Mouse (Mus musculus) embryo, embryonic 10 days (tissue): ENCODE data around the gene Vps8.
A peak's percentile ranks its signal among the peaks of the same experiment; 100 is the strongest.
"Not testable (repeated sequence)": the region's sequence is repeated elsewhere in the genome, so short reads cannot be mapped to it uniquely, and the experiment has no call there.

Source experiments
- DNase-seq: peaks from one replicate; pipeline ENCODE4 v3.0.0-alpha.2; 2015; ENCODE audit warnings: low spot score

The Vps8 gene

DNA sequence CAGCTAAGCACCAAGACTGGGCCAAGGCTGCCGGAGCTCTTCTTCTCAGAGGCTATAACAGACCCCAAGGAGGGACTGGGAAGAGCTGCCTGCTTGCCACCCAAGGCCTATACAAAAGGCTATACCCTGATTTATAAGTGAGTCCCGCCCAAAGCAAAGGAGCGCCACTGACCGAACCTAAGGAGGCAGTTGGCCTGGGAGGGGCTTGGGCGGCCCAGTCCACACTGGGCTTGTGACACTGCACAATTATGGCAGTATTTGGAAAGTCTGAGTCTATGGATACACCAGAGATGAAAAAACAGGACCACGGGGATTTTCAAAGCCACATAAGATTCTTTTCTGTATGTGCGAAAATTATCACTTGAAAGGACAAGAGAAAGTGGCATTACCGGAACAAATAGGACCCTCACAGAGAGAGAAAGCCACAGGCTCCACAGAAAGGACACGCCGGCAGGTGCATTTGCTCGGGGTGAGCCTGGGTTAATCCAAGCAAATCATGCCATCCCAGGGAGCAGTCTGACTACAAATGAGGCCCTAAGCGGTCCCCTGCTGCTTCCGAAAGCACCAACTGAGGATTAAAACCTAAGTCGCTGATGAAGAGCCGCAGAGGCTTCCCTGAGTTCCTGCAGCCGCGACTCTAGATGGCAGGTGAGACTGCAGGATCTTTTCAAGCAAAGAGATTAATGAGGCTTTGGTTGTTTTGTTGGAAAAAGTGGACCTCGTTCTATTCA is 241.9 kb downstream of the Vps8 start:
- peak; percentile 54 for DNase-seq

DNA sequence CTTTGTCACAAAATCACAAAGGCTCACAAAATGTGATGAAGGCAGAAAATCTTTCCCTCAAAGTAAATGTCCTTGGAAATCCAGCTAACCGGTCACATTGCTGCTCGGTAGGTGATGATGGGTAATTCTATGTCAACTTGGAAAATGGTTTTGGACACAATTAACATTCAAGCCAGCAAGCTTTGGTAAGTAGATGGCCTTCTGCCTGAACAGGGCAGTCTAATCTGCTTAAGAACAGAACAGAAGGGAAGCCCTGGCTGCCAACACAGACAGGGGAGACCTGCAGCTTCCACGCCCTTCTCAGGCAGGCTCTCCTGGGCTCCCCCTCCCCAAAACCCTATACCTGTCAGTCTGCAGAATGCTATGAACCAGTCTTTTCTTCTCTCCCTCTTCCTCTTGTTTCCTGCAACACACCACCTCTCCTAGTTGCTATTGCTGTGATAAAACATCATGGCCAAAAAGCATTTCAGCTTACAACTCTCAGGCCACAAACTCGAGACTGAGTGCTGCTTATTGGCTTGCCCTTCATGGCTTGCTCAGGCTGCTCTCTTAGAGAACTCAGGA is 242.6 kb downstream of the Vps8 start:
- DNase-seq, result no peak

DNA sequence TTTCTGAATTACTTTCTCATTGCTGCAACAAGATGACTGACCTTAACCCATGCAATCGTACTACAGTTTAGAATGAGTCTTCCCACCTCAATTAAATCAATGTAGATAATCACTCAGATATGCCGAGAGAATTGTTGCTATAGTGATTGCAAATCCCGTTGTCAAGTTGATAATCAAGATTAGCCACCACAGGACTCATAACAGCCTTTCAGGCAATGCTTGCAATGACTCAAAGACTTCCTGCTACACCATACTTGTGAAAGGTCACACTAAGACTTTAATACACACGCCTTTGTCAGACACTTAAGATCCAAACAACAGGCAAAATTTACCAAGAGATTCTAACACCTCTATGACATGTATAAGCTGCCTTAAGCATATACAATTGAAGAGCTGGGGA is 249.0 kb downstream of the Vps8 start:
- DNase-seq, result no peak

DNA sequence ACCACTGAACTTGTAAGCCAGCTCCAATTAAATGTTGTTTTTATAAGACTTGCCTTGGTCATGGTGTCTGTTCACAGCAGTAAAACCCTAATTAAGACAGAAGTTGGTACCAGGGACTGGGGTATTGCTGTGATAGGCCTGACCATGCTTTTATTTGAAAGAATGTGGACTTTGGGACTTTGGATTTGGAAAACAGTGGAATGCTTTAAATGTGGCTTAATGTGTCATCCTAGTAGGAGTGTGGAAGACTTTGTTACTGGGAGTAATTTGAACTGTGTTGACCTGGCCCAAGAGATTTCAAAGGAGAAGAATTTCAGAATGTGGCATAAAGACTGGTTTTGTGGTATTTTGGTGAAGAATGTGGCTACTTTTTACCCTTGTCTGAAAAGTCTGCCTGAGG is 250.1 kb downstream of the Vps8 start:
- DNase-seq, result not testable (repeated sequence)

DNA sequence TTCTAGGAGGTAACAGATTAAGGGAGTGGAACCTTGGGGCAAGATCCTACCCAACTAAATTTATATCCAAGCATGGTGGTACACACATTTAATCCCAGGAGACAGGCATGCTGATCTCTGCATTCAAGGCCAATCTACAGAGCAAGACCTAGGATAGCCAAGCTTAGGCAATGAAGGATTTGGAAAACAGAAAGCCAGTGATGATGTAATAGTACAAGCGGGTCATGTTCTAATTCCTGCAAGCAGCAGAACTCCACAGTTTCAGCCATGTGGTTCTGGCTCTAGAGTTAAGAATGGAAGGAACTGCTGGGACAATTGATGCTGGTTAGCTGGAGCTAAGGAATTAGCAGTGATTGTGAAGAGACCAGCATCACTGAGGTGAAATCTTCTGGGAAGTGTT is 250.7 kb downstream of the Vps8 start:
- DNase-seq, result not testable (repeated sequence)

DNA sequence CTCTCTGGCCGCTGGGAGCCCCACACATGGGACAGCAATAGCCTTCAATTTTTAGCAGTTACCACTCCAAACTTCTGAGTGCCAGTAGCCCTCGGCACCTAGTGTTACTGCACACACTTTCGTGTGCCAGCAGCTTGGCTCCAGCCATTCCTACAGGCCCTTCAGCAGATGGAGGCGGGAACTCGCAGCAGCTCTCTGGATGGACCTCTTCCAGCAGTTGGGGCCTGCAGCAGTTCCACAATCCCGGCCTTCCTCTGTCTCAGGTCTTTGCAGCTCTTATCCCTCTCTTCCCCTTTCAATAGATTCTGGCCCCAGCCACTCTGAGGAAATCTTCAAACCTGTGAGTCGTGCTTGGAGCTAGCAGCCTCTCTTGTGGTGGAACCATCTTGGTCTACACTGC is 253.9 kb downstream of the Vps8 start:
- DNase-seq, result no peak

DNA sequence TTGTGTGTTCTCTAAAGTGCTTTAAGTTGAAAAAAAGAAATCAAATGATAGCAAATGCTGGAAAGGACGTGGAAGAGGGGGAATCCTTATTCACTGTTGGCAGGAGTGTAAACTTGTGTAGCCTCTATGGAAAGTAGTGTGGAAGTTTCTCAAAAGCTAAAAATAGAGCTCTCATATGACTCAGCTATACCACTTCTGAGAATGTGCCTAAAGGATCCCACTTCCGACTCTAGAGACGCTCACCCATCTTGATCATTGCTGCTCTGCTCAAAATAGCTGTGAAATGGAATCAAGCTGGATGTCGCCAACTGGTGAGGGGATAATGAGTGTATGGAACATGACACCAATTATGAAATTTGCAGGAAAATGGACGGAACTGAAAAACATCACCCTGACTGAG is 264.5 kb downstream of the Vps8 start:
- no peak for DNase-seq

DNA sequence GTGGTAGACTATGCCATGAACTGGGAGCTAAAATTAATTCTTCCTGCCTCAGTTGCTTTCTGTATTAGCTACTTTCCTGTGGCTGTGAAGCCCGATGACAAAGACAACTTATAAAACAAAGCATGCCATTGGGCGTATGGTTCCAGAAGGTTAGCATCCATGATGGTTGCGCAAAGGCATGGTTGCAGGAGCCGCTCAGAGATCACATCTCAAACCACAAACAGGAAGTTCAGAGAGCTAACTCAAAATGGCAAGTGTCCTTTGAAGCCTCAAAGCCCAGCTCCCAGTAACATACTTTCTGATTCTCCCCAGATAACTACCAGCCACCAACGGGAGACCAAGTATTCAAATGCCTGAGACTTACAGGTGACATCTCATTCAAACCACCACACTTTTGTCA is 266.2 kb downstream of the Vps8 start:
- DNase-seq, result no peak

DNA sequence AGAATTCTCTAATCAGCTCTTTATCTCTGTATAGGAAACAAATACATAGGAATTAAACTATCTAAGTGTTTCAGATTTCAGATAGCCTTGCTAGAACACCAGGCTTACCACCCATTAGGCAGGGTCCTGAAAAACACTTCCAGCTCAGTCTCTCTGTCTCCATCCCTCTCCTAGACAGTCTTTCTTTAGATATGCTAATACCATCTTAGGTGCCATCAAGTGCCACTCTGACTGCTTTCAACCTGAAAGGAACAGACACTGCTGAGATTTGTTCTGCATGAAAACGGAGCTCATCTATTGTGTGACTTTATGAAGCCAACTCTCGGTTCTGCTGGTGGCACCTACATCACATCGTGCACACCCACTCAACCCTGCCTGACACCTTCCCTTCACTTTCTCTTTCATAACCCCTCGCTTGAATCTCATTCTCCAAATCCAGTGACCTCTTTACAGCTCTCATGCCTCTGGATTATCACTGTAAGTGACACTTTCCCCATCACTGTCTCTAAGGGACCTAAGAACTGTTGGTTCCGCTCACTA is 267.4 kb downstream of the Vps8 start:
- DNase-seq, result no peak

DNA sequence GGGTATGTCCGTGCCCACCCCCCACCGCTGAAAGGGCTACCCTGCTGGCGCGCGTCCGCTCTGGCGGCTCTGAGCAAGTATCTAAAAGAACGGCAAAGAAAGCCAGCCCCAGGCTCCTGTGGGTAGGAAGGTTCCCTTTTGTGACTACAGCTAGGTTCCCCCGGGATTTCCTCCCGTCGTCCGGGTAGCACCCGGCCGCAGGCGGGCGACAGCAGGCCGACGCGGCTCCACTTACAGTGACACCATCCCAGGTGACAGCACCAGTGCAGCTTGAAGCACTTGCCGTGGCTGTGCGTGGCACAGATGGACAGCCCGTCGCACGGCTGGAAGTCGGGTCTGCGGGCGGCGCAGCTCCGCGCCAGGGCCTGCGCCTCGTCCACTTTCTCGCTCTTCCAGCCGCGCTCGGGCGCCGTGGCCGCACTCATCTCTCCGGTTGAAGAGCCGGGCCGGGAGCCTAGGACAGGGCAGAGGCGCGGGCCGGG is 271.1 kb downstream of the Vps8 start:
- peak; percentile 57 for DNase-seq
